Mouse (Mus musculus) myocyte (in vitro differentiated cells): ENCODE results near the gene Dnajc28. TPM values are rescaled to one million over a fixed set of nuclear protein-coding genes. Genes with fewer than 3 reads are reported as not detected.

Experiments used
- H3K27me3 ChIP-seq: one replicate; pipeline ENCODE4 v1.6.1; 2011; ENCODE audit not compliant: control insufficient read depth, insufficient read depth, insufficient read length
- H3K36me3 ChIP-seq: one replicate; pipeline ENCODE4 v1.6.1; 2011; ENCODE audit not compliant: control insufficient read depth, insufficient read depth
- H3K4me2 ChIP-seq: one replicate; pipeline ENCODE4 v1.6.1; 2011; ENCODE audit warnings: low read depth, control low read depth
- H3K4me3 ChIP-seq: one replicate; pipeline ENCODE4 v1.5.1; 2011; ENCODE audit warnings: mild to moderate bottlenecking, control low read depth, moderate library complexity
- H3K79me2 ChIP-seq: one replicate; pipeline ENCODE4 v1.6.1; 2011; ENCODE audit not compliant: control insufficient read depth, insufficient read depth
- H3ac ChIP-seq: one replicate; pipeline ENCODE4 v1.6.1; 2011; ENCODE audit not compliant: control insufficient read depth, insufficient read length
- CEBPB ChIP-seq: IDR thresholded peaks from 2 replicates; pipeline ENCODE4 v1.6.1; 2011; ENCODE audit warnings: mild to moderate bottlenecking, moderate library complexity; ENCODE audit not compliant: poor library complexity, insufficient read depth, severe bottlenecking
- E2F4 ChIP-seq: IDR thresholded peaks from one replicate; pipeline ENCODE4 v1.6.1; 2011; ENCODE audit warnings: mild to moderate bottlenecking, control low read depth, moderate library complexity; ENCODE audit not compliant: insufficient read depth
- MAX ChIP-seq: IDR thresholded peaks from one replicate; pipeline ENCODE4 v1.6.1; 2011; ENCODE audit warnings: low read depth, mild to moderate bottlenecking, control low read depth
- MYOD1 ChIP-seq, 3 experiments: IDR thresholded peaks; one replicate each; pipeline ENCODE4 v1.6.1; 2011; ENCODE audit warnings: control low read depth in 2 of 3, low read depth in 2 of 3, mild to moderate bottlenecking in 2 of 3, moderate library complexity in 1 of 3; ENCODE audit not compliant: insufficient read length in 2 of 3, control insufficient read depth in 1 of 3
- MYOG ChIP-seq, 3 experiments: IDR thresholded peaks; one replicate each; pipeline ENCODE4 v1.6.1; 2011; ENCODE audit warnings: control low read depth in 2 of 3, low read depth in 2 of 3, mild to moderate bottlenecking in 2 of 3; ENCODE audit not compliant: insufficient read length in 2 of 3, control insufficient read depth in 1 of 3, insufficient read depth in 1 of 3
- POLR2A ChIP-seq: IDR thresholded peaks from one replicate; pipeline ENCODE4 v1.6.1; 2011; ENCODE audit warnings: low read depth, mild to moderate bottlenecking, control low read depth, moderate library complexity; ENCODE audit not compliant: insufficient read length
- POLR2AphosphoS2 ChIP-seq: IDR thresholded peaks from one replicate; pipeline ENCODE4 v1.6.1; 2011; ENCODE audit warnings: low read depth, control low read depth; ENCODE audit not compliant: insufficient read length
- REST ChIP-seq: IDR thresholded peaks from one replicate; pipeline ENCODE4 v1.6.1; 2011; ENCODE audit warnings: mild to moderate bottlenecking, control low read depth, moderate library complexity; ENCODE audit not compliant: insufficient read depth, insufficient read length
- SRF ChIP-seq: IDR thresholded peaks from one replicate; pipeline ENCODE4 v1.6.1; 2011; ENCODE audit warnings: low read depth; ENCODE audit not compliant: control insufficient read depth, insufficient read length
- TCF12 ChIP-seq: IDR thresholded peaks from one replicate; pipeline ENCODE4 v1.6.1; 2011; ENCODE audit warnings: mild to moderate bottlenecking, control low read depth; ENCODE audit not compliant: poor library complexity, insufficient read depth, severe bottlenecking
- TCF3 ChIP-seq: IDR thresholded peaks from one replicate; pipeline ENCODE4 v1.6.1; 2011; ENCODE audit warnings: low read depth, control low read depth; ENCODE audit not compliant: insufficient read length
- USF1 ChIP-seq: IDR thresholded peaks from one replicate; pipeline ENCODE4 v1.6.1; 2011; ENCODE audit warnings: low read depth, mild to moderate bottlenecking, control low read depth, moderate library complexity
- polyA plus RNA-seq: library from polyadenylated mRNA; unstranded; fragments of >200 nt; fragmentation: generic; extraction: Trizol; gene quantifications from one replicate; pipeline ENCODE4 v1.2.1, GENCODE M21; 2012; ENCODE audit warnings: missing spikeins

The Dnajc28 gene
- polyA plus RNA-seq, 1 experiment: 0.80 TPM

DNA sequence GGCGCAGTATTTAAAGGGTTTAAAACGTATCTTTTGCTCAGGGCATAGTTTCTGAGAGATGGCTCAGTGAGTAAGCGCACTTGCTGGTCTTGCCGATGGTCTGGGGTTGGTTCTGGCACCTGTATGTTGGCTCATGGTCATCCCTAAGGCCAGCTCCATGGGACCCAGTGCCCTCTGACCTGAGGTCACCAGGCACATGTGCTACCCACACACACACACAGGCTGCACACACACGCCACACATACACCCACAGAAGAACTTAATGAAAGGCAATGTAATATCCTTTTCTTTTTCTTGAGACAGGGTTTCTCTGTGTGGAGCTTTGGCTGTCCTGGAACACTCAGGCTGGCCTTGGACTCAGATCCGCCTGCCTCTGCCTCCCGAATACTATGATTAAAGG is 14.1 kb upstream of the Dnajc28 start:
- Histone ChIP-seq H3K4me2 (no peak overlapping the region), H3K27me3 (no peaks in the 10 kb centered on the region), H3K4me3 (no peak overlapping the region), H3ac (no peak overlapping the region), H3K36me3 (peaks cover 23% of the 10 kb centered on the region), H3K79me2 (no peaks in the 10 kb centered on the region)
- TF ChIP-seq MAX: no peak
- TF ChIP-seq SRF: no peak
- no peak for TF ChIP-seq POLR2A
- no peak for TF ChIP-seq TCF3
- TF ChIP-seq POLR2AphosphoS2: no peak
- TF ChIP-seq REST: no peak
- no peak for TF ChIP-seq TCF12
- no peak for TF ChIP-seq CEBPB
- TF ChIP-seq E2F4: no peak
- TF ChIP-seq USF1: no peak
- no peak for TF ChIP-seq MYOG (IDR thresholded peaks at IDR 0.05; ENCODE audit: control insufficient read depth in 1 of 3, insufficient read depth in 1 of 3, insufficient read length in 2 of 3, low read depth in 2 of 3)
- no peak for TF ChIP-seq MYOD1 (IDR thresholded peaks at IDR 0.05; ENCODE audit: control insufficient read depth in 1 of 3, insufficient read length in 2 of 3, low read depth in 2 of 3)

DNA sequence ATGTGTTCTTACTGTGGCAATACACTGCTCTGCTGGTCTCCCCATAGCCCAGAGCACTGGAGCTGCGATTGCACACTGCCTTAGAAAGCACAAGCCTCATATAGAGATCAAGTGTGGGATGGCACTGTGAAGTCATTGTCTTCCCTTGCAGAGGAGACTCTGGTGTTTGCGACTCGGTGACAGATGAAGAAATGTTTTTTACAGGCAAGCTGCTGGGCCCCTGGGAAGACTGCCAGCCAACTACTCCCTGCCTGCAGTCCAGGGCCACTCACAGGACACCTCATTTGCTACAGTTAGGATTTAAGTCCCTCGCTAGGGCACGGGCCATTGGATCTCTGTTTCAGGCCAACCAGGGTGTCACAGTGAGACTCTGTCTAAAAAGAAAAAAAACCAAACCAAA is 13.6 kb upstream of the Dnajc28 start:
- Histone ChIP-seq H3K79me2 (no peaks in the 10 kb centered on the region), H3K4me3 (no peak overlapping the region), H3K4me2 (no peak overlapping the region), H3ac (no peak overlapping the region), H3K27me3 (no peaks in the 10 kb centered on the region), H3K36me3 (peaks cover 22% of the 10 kb centered on the region)
- no peak for TF ChIP-seq POLR2A
- no peak for TF ChIP-seq REST
- TF ChIP-seq POLR2AphosphoS2: no peak
- TF ChIP-seq TCF12: no peak
- TF ChIP-seq USF1: no peak
- no peak for TF ChIP-seq MYOG (IDR thresholded peaks at IDR 0.05; ENCODE audit: control insufficient read depth in 1 of 3, insufficient read depth in 1 of 3, insufficient read length in 2 of 3, low read depth in 2 of 3)
- TF ChIP-seq SRF: no peak
- no peak for TF ChIP-seq TCF3
- TF ChIP-seq MAX: no peak
- no peak for TF ChIP-seq E2F4
- no peak for TF ChIP-seq CEBPB
- TF ChIP-seq MYOD1 (IDR thresholded peaks at IDR 0.05; ENCODE audit: control insufficient read depth in 1 of 3, insufficient read length in 2 of 3, low read depth in 2 of 3): no peak

GRCm38 (mm10) chr16:91630584-91630983 is 11.8 kb upstream of the Dnajc28 start:
- Histone ChIP-seq H3K36me3 (peaks cover 16% of the 10 kb centered on the region), H3K4me3 (no peak overlapping the region), H3ac (no peak overlapping the region), H3K4me2 (no peak overlapping the region), H3K79me2 (no peaks in the 10 kb centered on the region), H3K27me3 (no peaks in the 10 kb centered on the region)
- no peak for TF ChIP-seq POLR2A
- TF ChIP-seq POLR2AphosphoS2: no peak
- no peak for TF ChIP-seq MYOG (IDR thresholded peaks at IDR 0.05; ENCODE audit: control insufficient read depth in 1 of 3, insufficient read depth in 1 of 3, insufficient read length in 2 of 3, low read depth in 2 of 3)
- no peak for TF ChIP-seq REST
- no peak for TF ChIP-seq TCF3

- no peak overlapping the region for H3ac ChIP-seq
- peaks cover 14% of the 10 kb centered on the region for H3K36me3 ChIP-seq
- no peaks in the 10 kb centered on the region for H3K27me3 ChIP-seq
- no peak overlapping the region for H3K4me3 ChIP-seq
- no peaks in the 10 kb centered on the region for H3K79me2 ChIP-seq
- no peak overlapping the region for H3K4me2 ChIP-seq
- TF ChIP-seq POLR2A: no peak
- TF ChIP-seq TCF12: no peak
- TF ChIP-seq CEBPB: no peak
- no peak for TF ChIP-seq USF1
- no peak for TF ChIP-seq TCF3
- TF ChIP-seq MYOG (IDR thresholded peaks at IDR 0.05; ENCODE audit: control insufficient read depth in 1 of 3, insufficient read depth in 1 of 3, insufficient read length in 2 of 3, low read depth in 2 of 3): no peak
- TF ChIP-seq MYOD1 (IDR thresholded peaks at IDR 0.05; ENCODE audit: control insufficient read depth in 1 of 3, insufficient read length in 2 of 3, low read depth in 2 of 3): no peak
- no peak for TF ChIP-seq REST
Observed at GRCm38 (mm10) chr16:91629749-91630148, 10.9 kb upstream of the Dnajc28 start.

DNA sequence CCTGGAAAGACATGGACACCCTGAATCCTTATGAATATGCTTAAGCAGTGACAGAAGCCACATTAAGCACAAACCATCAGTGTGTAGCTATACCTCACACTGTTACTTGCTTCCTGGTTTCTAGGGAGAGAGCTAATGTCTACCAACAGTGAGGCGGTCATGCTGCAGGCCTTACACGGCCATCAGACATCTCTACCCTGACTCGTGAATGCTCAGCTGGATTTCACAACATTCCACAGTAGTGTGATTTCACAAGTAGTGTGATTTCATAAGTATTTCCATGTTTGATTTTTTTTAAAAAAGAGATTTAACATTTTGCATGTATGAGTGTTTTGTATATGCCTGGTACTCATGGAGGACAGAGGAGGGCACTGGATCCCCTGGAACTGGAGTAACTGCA is 9.8 kb upstream of the Dnajc28 start:
- TF ChIP-seq TCF12: no peak
- no peak for TF ChIP-seq SRF
- TF ChIP-seq MYOD1 (IDR thresholded peaks at IDR 0.05; ENCODE audit: control insufficient read depth in 1 of 3, insufficient read length in 2 of 3, low read depth in 2 of 3): no peak
- no peak for TF ChIP-seq MAX
- no peak for TF ChIP-seq REST
- TF ChIP-seq POLR2AphosphoS2: no peak
- TF ChIP-seq MYOG (IDR thresholded peaks at IDR 0.05; ENCODE audit: control insufficient read depth in 1 of 3, insufficient read depth in 1 of 3, insufficient read length in 2 of 3, low read depth in 2 of 3): no peak
- TF ChIP-seq E2F4: no peak
- no peak for TF ChIP-seq TCF3
- no peak for TF ChIP-seq POLR2A
- no peak for TF ChIP-seq CEBPB
- TF ChIP-seq USF1: no peak
- H3K36me3 ChIP-seq: peaks cover 22% of the 10 kb centered on the region
- H3K4me3 ChIP-seq: no peak overlapping the region
- no peaks in the 10 kb centered on the region for H3K27me3 ChIP-seq
- H3K79me2 ChIP-seq: no peaks in the 10 kb centered on the region
- no peak overlapping the region for H3ac ChIP-seq
- H3K4me2 ChIP-seq: no peak overlapping the region
